Mouse (Mus musculus) MEL (cell line): ENCODE results near the gene Trp53tg5. TPM values are rescaled to one million over a fixed set of nuclear protein-coding genes. Genes with fewer than 3 reads are reported as not detected.

ENCODE experiments used
- DNase-seq: peaks from one replicate; pipeline ENCODE4 v3.0.0; 2011; ENCODE audit warnings: low read depth, low spot score
- H3K27ac ChIP-seq: 2 replicates; pipeline ENCODE4 v1.5.1; 2012; ENCODE audit warnings: low read depth, mild to moderate bottlenecking, control low read depth, low read length, moderate library complexity; ENCODE audit not compliant: control insufficient read depth
- H3K27me3 ChIP-seq, 2 experiments: fragments of 150-350 bp in 1 of 2; sonication (generic) in 1 of 2; 2 replicates each; pipeline ENCODE4 v1.6.1; 2012; ENCODE audit warnings: low read length in 2 of 2, mild to moderate bottlenecking in 2 of 2, improper control_type of control experiment in 1 of 2, moderate library complexity in 1 of 2; ENCODE audit not compliant: insufficient read depth in 2 of 2, control insufficient read depth in 1 of 2
- H3K36me3 ChIP-seq, 2 experiments: 2 replicates each; pipeline ENCODE4 v1.6.1; 2012 to 2014; ENCODE audit warnings: low read length in 2 of 2, improper control_type of control experiment in 1 of 2, inconsistent platforms in 1 of 2, mild to moderate bottlenecking in 1 of 2; ENCODE audit not compliant: insufficient read depth in 2 of 2, control insufficient read depth in 1 of 2
- H3K4me1 ChIP-seq, 2 experiments: fragments of 150-350 bp in 1 of 2; sonication (generic) in 1 of 2; 2 replicates each; pipeline ENCODE4 v1.6.1; 2012; ENCODE audit warnings: low read length in 2 of 2, improper control_type of control experiment in 1 of 2, mild to moderate bottlenecking in 1 of 2; ENCODE audit not compliant: insufficient read depth in 2 of 2, control insufficient read depth in 1 of 2
- H3K4me3 ChIP-seq, 2 experiments: fragments of 150-350 bp in 1 of 2; sonication (generic) in 1 of 2; 2 replicates each; pipeline ENCODE4 v1.5.1; 2012; ENCODE audit warnings: low read depth in 2 of 2, low read length in 2 of 2, mild to moderate bottlenecking in 2 of 2, moderate library complexity in 2 of 2, control low read depth in 1 of 2, improper control_type of control experiment in 1 of 2; ENCODE audit not compliant: control insufficient read depth in 1 of 2, insufficient read depth in 1 of 2
- H3K79me2 ChIP-seq: 2 replicates; pipeline ENCODE4 v1.6.1; 2012; ENCODE audit warnings: mild to moderate bottlenecking, low read length, moderate library complexity; ENCODE audit not compliant: control insufficient read depth, poor library complexity, insufficient read depth
- H3K9ac ChIP-seq: 2 replicates; pipeline ENCODE4 v1.6.1; 2012; ENCODE audit warnings: low read depth, mild to moderate bottlenecking, control low read depth, low read length, moderate library complexity; ENCODE audit not compliant: control insufficient read depth, poor library complexity, severe bottlenecking
- H3K9me3 ChIP-seq: fragments of 150-350 bp; sonication (generic); replicated peaks from 2 replicates; pipeline ENCODE4 v1.6.1; 2012; ENCODE audit warnings: mild to moderate bottlenecking, low read length, improper control_type of control experiment, moderate library complexity; ENCODE audit not compliant: insufficient read depth
- CHD1 ChIP-seq: IDR thresholded peaks from 2 replicates; pipeline ENCODE4 v1.6.1; 2012; ENCODE audit warnings: low read depth, mild to moderate bottlenecking, inconsistent platforms, low read length, improper control_type of control experiment
- CHD2 ChIP-seq: IDR thresholded peaks from 2 replicates; pipeline ENCODE4 v1.6.1; 2011; ENCODE audit warnings: low read length, improper control_type of control experiment
- CTCF ChIP-seq, 3 experiments: IDR thresholded peaks in 2 of 3; conservative IDR thresholded peaks in 1 of 3; 2 replicates each; pipeline ENCODE4 v1.5.1; 2011 to 2012; ENCODE audit warnings: low read length in 3 of 3, low read depth in 2 of 3, mild to moderate bottlenecking in 2 of 3, improper control_type of control experiment in 1 of 3, inconsistent platforms in 1 of 3, mixed read lengths in 1 of 3, moderate library complexity in 1 of 3; ENCODE audit not compliant: control insufficient read depth in 1 of 3, insufficient read depth in 1 of 3, poor library complexity in 1 of 3, severe bottlenecking in 1 of 3
- E2F4 ChIP-seq: IDR thresholded peaks from 2 replicates; pipeline ENCODE4 v1.6.1; 2011; ENCODE audit warnings: low read depth, low read length, improper control_type of control experiment, borderline replicate concordance
- ELF1 ChIP-seq: IDR thresholded peaks from 2 replicates; pipeline ENCODE4 v1.6.1; 2014; ENCODE audit warnings: low read depth, mild to moderate bottlenecking, inconsistent platforms, low read length, improper control_type of control experiment, moderate library complexity
- GABPA ChIP-seq: IDR thresholded peaks from 2 replicates; pipeline ENCODE4 v1.6.1; 2012; ENCODE audit warnings: low read depth, mild to moderate bottlenecking, inconsistent platforms, low read length, improper control_type of control experiment, moderate library complexity
- KAT2A ChIP-seq: conservative IDR thresholded peaks from 2 replicates; pipeline ENCODE4 v1.6.1; 2012; ENCODE audit warnings: low read depth, low read length, improper control_type of control experiment, inconsistent platforms
- MXI1 ChIP-seq: IDR thresholded peaks from 2 replicates; pipeline ENCODE4 v1.6.1; 2011; ENCODE audit warnings: mild to moderate bottlenecking, low read depth, low read length, improper control_type of control experiment
- NELFE ChIP-seq: IDR thresholded peaks from 2 replicates; pipeline ENCODE4 v1.6.1; 2011; ENCODE audit warnings: low read depth, low read length, improper control_type of control experiment
- NRF1 ChIP-seq: IDR thresholded peaks from 2 replicates; pipeline ENCODE4 v1.6.1; 2014; ENCODE audit warnings: low read depth, mild to moderate bottlenecking, inconsistent platforms, low read length, improper control_type of control experiment, moderate library complexity; ENCODE audit not compliant: poor library complexity, insufficient read depth, severe bottlenecking
- POLR2A ChIP-seq, 2 experiments: IDR thresholded peaks; 2 replicates each; pipeline ENCODE4 v1.6.1; 2011 to 2012; ENCODE audit warnings: low read length in 2 of 2, mild to moderate bottlenecking in 2 of 2, control low read depth in 1 of 2, improper control_type of control experiment in 1 of 2, low read depth in 1 of 2, moderate library complexity in 1 of 2; ENCODE audit not compliant: control insufficient read depth in 1 of 2, insufficient read depth in 1 of 2, poor library complexity in 1 of 2
- RCOR1 ChIP-seq: IDR thresholded peaks from 2 replicates; pipeline ENCODE4 v1.6.1; 2012; ENCODE audit warnings: low read depth, mild to moderate bottlenecking, inconsistent platforms, low read length, improper control_type of control experiment
- SIN3A ChIP-seq: IDR thresholded peaks from 2 replicates; pipeline ENCODE4 v1.6.1; 2012; ENCODE audit warnings: low read length, improper control_type of control experiment, inconsistent platforms
- SMC3 ChIP-seq: IDR thresholded peaks from 2 replicates; pipeline ENCODE4 v1.6.1; 2011; ENCODE audit warnings: low read depth, low read length, improper control_type of control experiment
- TBP ChIP-seq: IDR thresholded peaks from 2 replicates; pipeline ENCODE4 v1.8.0; 2011; ENCODE audit warnings: low read depth, low read length, improper control_type of control experiment
- UBTF ChIP-seq: IDR thresholded peaks from 2 replicates; pipeline ENCODE4 v1.6.1; 2012; ENCODE audit warnings: low read depth, mild to moderate bottlenecking, inconsistent platforms, low read length, improper control_type of control experiment, moderate library complexity, borderline replicate concordance; ENCODE audit not compliant: insufficient read depth
- ZC3H11A ChIP-seq: IDR thresholded peaks from 2 replicates; pipeline ENCODE4 v1.6.1; 2012; ENCODE audit warnings: low read depth, mild to moderate bottlenecking, inconsistent platforms, low read length, improper control_type of control experiment
- ZMIZ1 ChIP-seq: IDR thresholded peaks from 2 replicates; pipeline ENCODE4 v1.6.1; 2012; ENCODE audit warnings: low read depth, mild to moderate bottlenecking, inconsistent platforms, low read length, improper control_type of control experiment, moderate library complexity
- ZNF384 ChIP-seq: IDR thresholded peaks from 2 replicates; pipeline ENCODE4 v1.6.1; 2012; ENCODE audit warnings: low read depth, mild to moderate bottlenecking, inconsistent platforms, low read length, improper control_type of control experiment
- polyA plus RNA-seq, 2 experiments: library from polyadenylated mRNA; stranded (reverse) in 1 of 2; unstranded in 1 of 2; fragments of >175 nt in 1 of 2; fragments of >200 nt in 1 of 2; gene quantifications; 2 replicates each; pipeline versions ENCODE4 v1.2.1 to v1.2.4; 2012; ENCODE audit warnings: low replicate concordance in 2 of 2, low read depth in 1 of 2; ENCODE audit not compliant: insufficient read length in 2 of 2, insufficient read depth in 1 of 2, missing spikeins in 1 of 2
- total RNA-seq: library from RNA; depleted of rRNA; stranded (reverse); fragments of 300-350 nt; gene quantifications from 2 replicates; pipeline ENCODE4 v1.2.3, GENCODE M21; 2012

Gene Trp53tg5
- total and polyA plus RNA-seq, 3 experiments: 0.13 TPM; not detected in 2

DNA sequence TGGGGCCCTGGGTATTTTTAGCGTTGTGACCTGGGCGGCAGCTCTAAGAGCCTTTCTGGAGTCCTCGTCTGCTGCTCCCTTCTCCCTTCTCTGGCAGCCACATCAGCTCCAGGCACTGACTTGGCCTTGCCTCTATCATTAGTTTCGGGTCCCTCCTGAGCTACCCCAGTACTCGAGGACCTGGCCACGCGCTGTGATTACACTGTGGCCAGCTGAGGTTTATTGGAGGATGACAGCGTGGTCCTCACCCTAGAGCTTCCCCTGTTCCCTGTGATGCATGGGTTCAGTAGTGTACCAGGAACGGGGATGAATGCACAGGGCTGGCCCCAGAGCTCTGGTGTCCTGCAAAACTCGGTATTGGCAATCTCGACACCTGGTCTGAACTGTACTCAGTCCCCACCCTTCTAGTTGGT, 13.6 kb upstream of the Trp53tg5 start:
- H3K9ac ChIP-seq: no peak overlapping the region; the same call in 1 of the 2 replicates
- peaks cover 4% of the 10 kb centered on the region; the same call in 1 of the 2 replicates for H3K79me2 ChIP-seq
- peaks cover 4 to 10% of the 10 kb centered on the region in 2 experiments; a peak in 3 of 4 replicates for H3K4me1 ChIP-seq
- TF ChIP-seq TBP: no peak
- TF ChIP-seq E2F4: no peak
- TF ChIP-seq ZC3H11A: no peak
- no peak for TF ChIP-seq GABPA
- no peak for TF ChIP-seq CHD1
- TF ChIP-seq MXI1: no peak
- no peak for TF ChIP-seq UBTF
- TF ChIP-seq ZMIZ1: no peak
- TF ChIP-seq CTCF (IDR thresholded peaks at IDR 0.05 in 2 of 3, conservative IDR thresholded peaks at IDR 0.05 in 1 of 3; ENCODE audit: control insufficient read depth in 1 of 3, insufficient read depth in 1 of 3, low read depth in 2 of 3, low read length in 3 of 3, poor library complexity in 1 of 3, severe bottlenecking in 1 of 3): no peak
- no peak for TF ChIP-seq SMC3
- no peak for TF ChIP-seq KAT2A
- no peak for TF ChIP-seq ELF1
- TF ChIP-seq RCOR1: no peak
- no peak for TF ChIP-seq ZNF384
- no peak for TF ChIP-seq CHD2
- no peak for DNase-seq
- peaks cover 3 to 4% of the 10 kb centered on the region in 2 experiments for H3K36me3 ChIP-seq
- no peaks in the 10 kb centered on the region for H3K9me3 ChIP-seq
- no peaks in the 10 kb centered on the region for H3K27me3 ChIP-seq
- no peak overlapping the region for H3K27ac ChIP-seq
- peak overlapping the region; percentile 76 to 86; a peak in 3 of 4 replicates for H3K4me3 ChIP-seq

DNA sequence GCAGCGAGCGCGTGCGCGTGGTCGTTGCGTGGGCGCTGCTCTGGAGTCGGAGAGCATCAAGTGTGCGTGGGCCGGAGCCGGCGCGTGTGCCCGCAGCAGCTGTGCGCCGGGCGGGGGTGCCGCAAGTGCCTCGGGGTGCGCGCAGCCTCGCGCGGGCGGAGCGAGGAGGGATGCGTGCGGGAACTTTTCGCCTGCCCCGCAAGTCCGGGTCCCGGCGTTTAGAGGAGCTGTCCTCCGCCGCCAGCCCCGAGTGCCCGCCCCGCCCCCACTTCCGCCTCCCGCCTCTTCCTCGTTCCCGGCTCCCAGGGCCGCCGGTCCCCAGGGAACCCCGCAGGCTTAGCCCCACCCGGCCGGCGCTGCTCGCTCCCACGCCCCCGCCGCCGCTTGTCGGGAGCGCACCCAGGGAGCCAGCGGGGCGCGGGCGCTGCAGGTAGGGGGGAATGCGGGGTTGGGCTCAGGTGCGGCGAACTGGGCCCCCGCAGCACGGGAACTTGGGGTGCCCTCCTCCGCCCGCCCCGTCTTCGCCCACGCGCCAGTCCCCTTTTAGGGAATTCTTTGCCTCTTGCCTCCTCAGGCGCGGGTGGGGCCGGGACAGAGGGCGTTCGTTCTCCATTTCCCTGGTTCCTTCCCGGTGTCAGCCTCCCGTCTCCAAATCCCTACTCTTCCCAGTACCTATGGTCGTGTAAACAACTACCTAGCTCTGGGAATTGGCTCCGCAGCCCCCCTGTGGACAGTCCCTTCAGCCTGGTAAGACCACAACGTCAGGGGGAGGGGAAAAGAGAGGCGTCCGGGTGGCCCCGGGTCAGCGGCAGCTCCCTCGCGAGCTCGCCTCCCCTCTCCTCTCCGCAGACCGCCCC, 13.0 kb upstream of the Trp53tg5 start:
- Histone ChIP-seq H3K4me1 (peaks cover 4 to 9% of the 10 kb centered on the region in 2 experiments; a peak in 3 of 4 replicates), H3K79me2 (peaks cover 4% of the 10 kb centered on the region; the same call in 1 of the 2 replicates), H3K9ac (peak overlapping the region; percentile 71), H3K27me3 (no peaks in the 10 kb centered on the region), H3K9me3 (no peaks in the 10 kb centered on the region), H3K36me3 (peaks cover 3 to 4% of the 10 kb centered on the region in 2 experiments), H3K27ac (no peak overlapping the region), H3K4me3 (peak overlapping the region; percentile 76 to 86)
- peak; percentile 37 to 62; a peak in 3 of 4 replicates for TF ChIP-seq POLR2A (IDR thresholded peaks at IDR 0.05; ENCODE audit: control insufficient read depth in 1 of 2, insufficient read depth in 1 of 2, low read depth in 1 of 2, low read length in 2 of 2, poor library complexity in 1 of 2)
- no peak for TF ChIP-seq RCOR1
- 0 out of 2 replicates have a peak, but pooled peaks have one; percentile 26 for TF ChIP-seq ELF1
- TF ChIP-seq GABPA: no peak
- peak; percentile 50; the same call in 1 of the 2 replicates for TF ChIP-seq NRF1
- peak; percentile 25; the same call in 1 of the 2 replicates for TF ChIP-seq NELFE
- peak; percentile 40; the same call in 1 of the 2 replicates for TF ChIP-seq SIN3A
- DNase-seq: peak; percentile 54
